In genomic region chr5:98410060-98410459, GRCm38 (mm10) we compare ENCODE assay signal across 9 mouse cellular contexts.
A peak's percentile ranks its signal among the peaks of the same experiment; 100 is the strongest.
DNase-seq lines count a peak whose midpoint lies in the region; TF ChIP-seq lines count a peak whose summit lies in the region.
"Had no signal": no experiment of that assay in that cellular context is flagged by ENCODE, and none has a peak within 500 bp of the region (broad histone marks: within the 10 kb centered on the region; RNA-seq: fewer than 3 reads in every experiment).

No protein-coding gene starts in this region.

- WGBS in small intestine, adult 2 months, result 67% methylated on average over 2 of the region's 2 CpGs

- DNase-seq in heart, postnatal 4 days, result peak; percentile 24
- DNase-seq in heart, adult 8-10 months (ENCODE audit: low spot score), result no peak
- peak; percentile 5 for DNase-seq in right cerebral cortex, postnatal 4 days
- no peak for DNase-seq in right cerebral cortex, postnatal 25 days
- no peak for DNase-seq in brain, embryonic 14.5 days (ENCODE audit: low read depth)
- no peak for DNase-seq in gastrocnemius, adult 8-10 months (ENCODE audit: low spot score in 2 of 2)
- no peak for DNase-seq in layer of hippocampus, postnatal 36 days

- no peak overlapping the region for H3K27ac ChIP-seq in small intestine, adult 2 months (ENCODE audit: insufficient read depth, low read depth, low read length)

- no peaks in the 10 kb centered on the region for H3K4me1 ChIP-seq in small intestine, adult 2 months (ENCODE audit: control insufficient read depth, insufficient read depth, insufficient read length, low read length)
- H3K4me1 ChIP-seq: megakaryocyte, embryonic 14.5 days had no signal

- no peaks in the 10 kb centered on the region for H3K36me3 ChIP-seq in small intestine, adult 2 months (ENCODE audit: control insufficient read depth, insufficient read depth, low read length)

- no peak overlapping the region for H3K4me3 ChIP-seq in small intestine, adult 2 months (ENCODE audit: low read depth, low read length)
- H3K4me3 ChIP-seq: megakaryocyte, embryonic 14.5 days had no signal

- TF ChIP-seq POLR2A in brain, embryonic 14.5 days (IDR thresholded peaks at IDR 0.05; ENCODE audit: borderline replicate concordance, extremely low read depth, insufficient read depth, insufficient read length, poor library complexity, severe bottlenecking), result no peak
- TF ChIP-seq POLR2A in small intestine, adult 2 months (IDR thresholded peaks at IDR 0.05; ENCODE audit: low read depth, low read length), result no peak

- TF ChIP-seq CTCF in brain, embryonic 14.5 days (IDR thresholded peaks at IDR 0.05; ENCODE audit: borderline replicate concordance, extremely low read depth, insufficient read depth, insufficient read length), result peak; percentile 54; the same call in 1 of the 2 replicates
- TF ChIP-seq CTCF in small intestine, adult 2 months (IDR thresholded peaks at IDR 0.05; ENCODE audit: extremely low read depth, insufficient read length, insufficient replicate concordance, low read depth, low read length), result peak; percentile 57; the same call in 1 of the 2 replicates

- no peaks in the 10 kb centered on the region for H3K27me3 ChIP-seq in small intestine, adult 2 months (ENCODE audit: control insufficient read depth, insufficient read depth, low read length)
- H3K27me3 ChIP-seq: megakaryocyte, embryonic 14.5 days had no signal

Comparison
In these comparisons a context has a peak if more than half of its experiments do, and no peak if none do; other contexts are left out.
1. DNase-seq: peak in heart, postnatal 4 days (single experiment) and right cerebral cortex, postnatal 4 days (single experiment); none in heart, adult 8-10 months (single experiment), right cerebral cortex, postnatal 25 days (single experiment), brain, embryonic 14.5 days (single experiment), gastrocnemius, adult 8-10 months (0 of 2) and layer of hippocampus, postnatal 36 days (0 of 2).